Comparison of ENCODE assay signal across 8 mouse cellular contexts in the genomic region with DNA sequence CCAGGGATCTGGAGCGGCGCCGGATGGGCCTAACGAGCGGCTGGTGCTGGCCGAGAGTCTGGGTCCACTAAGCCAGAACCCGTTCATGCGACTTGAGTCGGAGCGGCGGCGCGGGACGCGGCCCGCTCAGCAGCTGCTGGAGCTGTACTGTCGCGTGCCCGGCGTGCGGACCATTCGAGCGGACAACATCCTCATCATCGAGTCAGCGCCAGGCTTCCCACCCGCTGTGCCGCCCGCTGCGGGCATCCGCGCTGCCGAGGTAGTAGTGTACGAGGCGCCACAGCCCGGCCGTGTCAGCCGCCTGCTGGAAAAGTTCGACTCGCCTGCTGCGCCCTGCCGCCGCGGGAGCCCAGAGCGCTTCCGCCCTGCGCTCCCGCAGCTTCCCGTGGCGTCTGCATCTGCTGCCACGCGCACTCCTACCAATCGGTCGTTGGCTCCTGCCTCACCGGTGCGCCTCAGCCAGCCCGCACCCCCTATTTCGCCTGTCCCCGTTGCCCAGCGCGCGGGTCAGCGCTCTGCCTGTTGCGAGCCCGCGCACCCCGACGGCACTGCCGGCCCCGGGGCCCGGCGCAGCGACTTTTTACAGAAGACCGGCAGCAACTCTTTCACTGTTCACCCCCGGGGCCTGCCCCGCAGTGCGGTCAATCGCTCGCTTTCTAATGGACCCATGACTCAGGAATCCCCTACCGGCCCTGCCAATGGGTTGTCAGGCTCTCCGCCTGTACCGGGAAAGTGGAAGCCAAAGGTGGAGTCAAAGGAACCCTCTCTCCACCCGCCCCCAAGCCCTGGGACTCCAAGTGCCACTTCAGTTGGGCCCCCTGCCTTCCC. TPM values are rescaled to one million over a fixed set of nuclear protein-coding genes. Genes with fewer than 3 reads are reported as not detected.
DNase-seq lines count a peak whose midpoint lies in the region; ATAC-seq and TF ChIP-seq lines count a peak whose summit lies in the region.

No protein-coding gene starts in this region.

- TF ChIP-seq CTCF in liver, embryonic 14.5 days (IDR thresholded peaks at IDR 0.05; ENCODE audit: low read depth), result 0 out of 2 replicates have a peak, but pooled peaks have one; percentile 8

- in situ Hi-C loops in ES-E14 (cut with MboI; ENCODE audit: low sequenced_read_pairs in 2 of 2, unreplicated experiment in 2 of 2), result no loop called here

- peak; percentile 45 for DNase-seq in embryo, embryonic 10 days (ENCODE audit: low spot score)
- no peak for DNase-seq in embryo, embryonic 10.5 days (ENCODE audit: low spot score)
- DNase-seq in ES-E14 (ENCODE audit: low read depth, low spot score), result no peak
- DNase-seq in embryo, embryonic 11 days, result peak; percentile 57
- no peak for DNase-seq in liver, embryonic 14.5 days (ENCODE audit: low read depth in 3 of 3, low spot score in 3 of 3)
- DNase-seq in retina, embryonic 14.5 days (ENCODE audit: low spot score), result peak; percentile 51
- no peak for DNase-seq in ovary, postnatal 10 days (ENCODE audit: low spot score)

- no peaks in the 10 kb centered on the region for H3K9me3 ChIP-seq in ES-E14 (ENCODE audit: control insufficient read depth, insufficient read depth, low read depth, low read length)
- no peaks in the 10 kb centered on the region for H3K9me3 ChIP-seq in hindbrain, embryonic 12.5 days (replicated peaks)
- no peaks in the 10 kb centered on the region for H3K9me3 ChIP-seq in liver, embryonic 14.5 days (ENCODE audit: control insufficient read depth, low read length)

- peaks cover 23% of the 10 kb centered on the region for H3K27me3 ChIP-seq in hindbrain, embryonic 12.5 days
- no peaks in the 10 kb centered on the region for H3K27me3 ChIP-seq in liver, embryonic 14.5 days (ENCODE audit: control insufficient read depth, insufficient read depth, low read length)

- H3K4me1 ChIP-seq in ES-E14 (ENCODE audit: control insufficient read depth in 2 of 2, insufficient read depth in 2 of 2, low read length in 2 of 2, poor library complexity in 1 of 2), result peaks cover 0 to 12% of the 10 kb centered on the region in 2 experiments; a peak in 1 of 4 replicates
- peaks cover 52% of the 10 kb centered on the region for H3K4me1 ChIP-seq in hindbrain, embryonic 12.5 days
- H3K4me1 ChIP-seq in liver, embryonic 14.5 days (replicated peaks; ENCODE audit: control insufficient read depth in 2 of 2, insufficient read depth in 2 of 2, low read length in 1 of 2), result peaks cover 13 to 35% of the 10 kb centered on the region in 2 experiments

- WGBS in hindbrain, embryonic 12.5 days, result under 1% methylated on average over 81 of the region's 82 CpGs
- under 1% methylated on average over 80 of the region's 82 CpGs for WGBS in liver, embryonic 14.5 days (ENCODE audit: insufficient replicate concordance)

- H3K4me2 ChIP-seq in hindbrain, embryonic 12.5 days (replicated peaks), result peak overlapping the region; percentile 99
- H3K4me2 ChIP-seq in liver, embryonic 14.5 days (ENCODE audit: low read depth), result peak overlapping the region; percentile 99

- peak; percentile 35 for ATAC-seq in hindbrain, embryonic 12.5 days (ENCODE audit: low FRiP score)
- ATAC-seq in liver, embryonic 14.5 days (ENCODE audit: insufficient read depth), result peak; percentile 38

- TF ChIP-seq EP300 in liver, embryonic 14.5 days (IDR thresholded peaks at IDR 0.05; ENCODE audit: low read depth), result no peak

- peak overlapping the region; percentile 86 for H3K9ac ChIP-seq in ES-E14 (ENCODE audit: insufficient read depth, low read depth, low read length, poor library complexity, severe bottlenecking)
- peak overlapping the region; percentile 73 for H3K9ac ChIP-seq in hindbrain, embryonic 12.5 days
- H3K9ac ChIP-seq in liver, embryonic 14.5 days (replicated peaks), result peak overlapping the region; percentile 76

- H3K27ac ChIP-seq in ES-E14 (ENCODE audit: insufficient read depth, low read depth, low read length, poor library complexity, severe bottlenecking), result peak overlapping the region; percentile 22; the same call in 1 of the 2 replicates
- peak overlapping the region; percentile 49 for H3K27ac ChIP-seq in hindbrain, embryonic 12.5 days
- no peak overlapping the region; the same call in 1 of the 2 replicates for H3K27ac ChIP-seq in liver, embryonic 14.5 days

- H3K4me3 ChIP-seq in ES-E14 (ENCODE audit: insufficient read depth in 1 of 2, low read depth in 1 of 2, low read length in 2 of 2, poor library complexity in 1 of 2, severe bottlenecking in 1 of 2), result peak overlapping the region; percentile 87 to 90
- peak overlapping the region; percentile 62 for H3K4me3 ChIP-seq in hindbrain, embryonic 12.5 days
- peak overlapping the region; percentile 53 to 81 for H3K4me3 ChIP-seq in liver, embryonic 14.5 days (ENCODE audit: insufficient read depth in 1 of 2, low read depth in 2 of 2, low read length in 2 of 2)

- peaks cover 2% of the 10 kb centered on the region; the same call in 1 of the 2 replicates for H3K36me3 ChIP-seq in ES-E14 (ENCODE audit: control insufficient read depth, insufficient read depth, low read length, poor library complexity, severe bottlenecking)
- H3K36me3 ChIP-seq in hindbrain, embryonic 12.5 days, result no peaks in the 10 kb centered on the region
- H3K36me3 ChIP-seq in liver, embryonic 14.5 days (replicated peaks; ENCODE audit: control insufficient read depth, insufficient read depth, low read depth), result no peaks in the 10 kb centered on the region

TF ChIP-seq in ES-E14, 5 proteins besides CTCF, POLR2A, EP300 and RAD21:
- no peak for TF ChIP-seq MAFK (IDR thresholded peaks at IDR 0.05; ENCODE audit: insufficient read depth, low read depth, low read length)
- no peak for TF ChIP-seq ZNF384 (IDR thresholded peaks at IDR 0.05; ENCODE audit: low read depth, low read length)
- TF ChIP-seq ZC3H11A (IDR thresholded peaks at IDR 0.05; ENCODE audit: borderline replicate concordance, low read depth, low read length), result no peak
- TF ChIP-seq HCFC1 (IDR thresholded peaks at IDR 0.05; ENCODE audit: borderline replicate concordance, insufficient read depth, low read length), result no peak
- no peak for TF ChIP-seq CHD2 (IDR thresholded peaks at IDR 0.05; ENCODE audit: low read depth, low read length)
TF ChIP-seq in ES-E14: peak in this region for 0.

RNA-seq across cellular contexts. Expression of gene Tprn, which starts 0.6 kb away (rescaled TPM):
- 21.6 and 31.4 TPM in 2 replicates for total RNA-seq in ES-E14 (2012; rRNA removed)
- polyA plus RNA-seq in hindbrain, embryonic 12.5 days (2016; fragmentation: Nextera tagmentation; extraction: Ambion mirVana), result 13.2 and 14.9 TPM in 2 replicates
- polyA plus RNA-seq in liver, embryonic 14.5 days (2012; rRNA removed), result 1.6 and 2.6 TPM in 2 replicates
- 2.4 and 3.2 TPM in 2 replicates for polyA plus RNA-seq in liver, embryonic 14.5 days (2014; fragmentation: Nextera tagmentation; extraction: Ambion mirVana)

RNA-seq across cellular contexts. Expression of gene Tmem203, which starts 7.8 kb away (rescaled TPM):
- 20.2 and 27.8 TPM in 2 replicates for total RNA-seq in ES-E14 (2012; rRNA removed)
- polyA plus RNA-seq in hindbrain, embryonic 12.5 days (2016; fragmentation: Nextera tagmentation; extraction: Ambion mirVana), result 16.5 and 18.6 TPM in 2 replicates
- 8.8 and 12.4 TPM in 2 replicates for polyA plus RNA-seq in liver, embryonic 14.5 days (2012; rRNA removed)
- 8.8 and 9.4 TPM in 2 replicates for polyA plus RNA-seq in liver, embryonic 14.5 days (2014; fragmentation: Nextera tagmentation; extraction: Ambion mirVana)

RNA-seq across cellular contexts. Expression of gene Ssna1, which starts 9.2 kb away (rescaled TPM):
- total RNA-seq in ES-E14 (2012; rRNA removed), result 52.4 and 70.6 TPM in 2 replicates
- polyA plus RNA-seq in hindbrain, embryonic 12.5 days (2016; fragmentation: Nextera tagmentation; extraction: Ambion mirVana), result 195 and 201 TPM in 2 replicates
- polyA plus RNA-seq in liver, embryonic 14.5 days (2012; rRNA removed), result 65.8 and 76.0 TPM in 2 replicates
- 145 and 155 TPM in 2 replicates for polyA plus RNA-seq in liver, embryonic 14.5 days (2014; fragmentation: Nextera tagmentation; extraction: Ambion mirVana)

RNA-seq across cellular contexts. Expression of gene Anapc2, which starts 9.3 kb away (rescaled TPM):
- total RNA-seq in ES-E14 (2012; rRNA removed), result 25.2 and 30.8 TPM in 2 replicates
- polyA plus RNA-seq in hindbrain, embryonic 12.5 days (2016; fragmentation: Nextera tagmentation; extraction: Ambion mirVana), result 147 and 152 TPM in 2 replicates
- 20.5 and 23.8 TPM in 2 replicates for polyA plus RNA-seq in liver, embryonic 14.5 days (2012; rRNA removed)
- 30.2 TPM in 2 replicates for polyA plus RNA-seq in liver, embryonic 14.5 days (2014; fragmentation: Nextera tagmentation; extraction: Ambion mirVana)

RNA-seq across cellular contexts. Expression of gene AL732309.1, which starts 16.3 kb away (rescaled TPM):
- 14.5 and 32.9 TPM in 2 replicates for total RNA-seq in ES-E14 (2012; rRNA removed)
- polyA plus RNA-seq in hindbrain, embryonic 12.5 days (2016; fragmentation: Nextera tagmentation; extraction: Ambion mirVana), result 3.5 and 6.2 TPM in 2 replicates
- polyA plus RNA-seq in liver, embryonic 14.5 days (2012; rRNA removed), result 5.4 and 5.6 TPM in 2 replicates
- polyA plus RNA-seq in liver, embryonic 14.5 days (2014; fragmentation: Nextera tagmentation; extraction: Ambion mirVana), result 1.4 and 1.9 TPM in 2 replicates

Comparison
In these comparisons a context has a peak if more than half of its experiments do, and no peak if none do; other contexts are left out.
1. DNase-seq: peak in embryo, embryonic 10 days (single experiment), embryo, embryonic 11 days (single experiment) and retina, embryonic 14.5 days (single experiment); none in embryo, embryonic 10.5 days (single experiment), ES-E14 (single experiment), liver, embryonic 14.5 days (0 of 3) and ovary, postnatal 10 days (single experiment).
2. Peak in every context shown above with its lines, with median percentiles within 50 percentile points of each other: H3K4me3 ChIP-seq and H3K9ac ChIP-seq.